20 mouse cellular contexts compared by ENCODE assay signal in genomic region chr1:84872105-84872504, GRCm38 (mm10). TPM values are rescaled to one million over a fixed set of nuclear protein-coding genes. Genes with fewer than 3 reads are reported as not detected.
A peak's percentile ranks its signal among the peaks of the same experiment; 100 is the strongest.
DNase-seq lines count a peak whose midpoint lies in the region; ATAC-seq and TF ChIP-seq lines count a peak whose summit lies in the region.
"Had no signal": no experiment of that assay in that cellular context is flagged by ENCODE, and none has a peak within 500 bp of the region (broad histone marks: within the 10 kb centered on the region; RNA-seq: fewer than 3 reads in every experiment).

No protein-coding gene starts in this region.

- peaks cover 15 to 16% of the 10 kb centered on the region in 2 experiments for H3K4me1 ChIP-seq in ES-E14 (ENCODE audit: control insufficient read depth in 2 of 2, insufficient read depth in 2 of 2, low read length in 2 of 2, poor library complexity in 1 of 2)
- no peaks in the 10 kb centered on the region; the same call in 1 of the 2 replicates for H3K4me1 ChIP-seq in liver, embryonic 16.5 days (ENCODE audit: control insufficient read depth, low read depth, low read length)
- H3K4me1 ChIP-seq: limb, embryonic 13.5 days; stomach, embryonic 15.5 days had no signal

- intact Hi-C loops in left cerebral cortex, adult 2 months (cut with DNase I) = no loop called here

- in situ Hi-C loops in ES-E14 (cut with MboI; ENCODE audit: low sequenced_read_pairs in 2 of 2, unreplicated experiment in 2 of 2) = loop anchor here in 1 of 2 experiments (10.0 kb wide), 1 partner anchor 147 kb away; no protein-coding TSS in a partner anchor

- H3K36me3 ChIP-seq in ES-E14 (ENCODE audit: control insufficient read depth, insufficient read depth, low read length, poor library complexity, severe bottlenecking) = no peaks in the 10 kb centered on the region
- no peaks in the 10 kb centered on the region for H3K36me3 ChIP-seq in liver, embryonic 16.5 days (ENCODE audit: control insufficient read depth, insufficient read depth)
- H3K36me3 ChIP-seq: limb, embryonic 13.5 days; stomach, embryonic 15.5 days had no signal

- H3K4me2 ChIP-seq in liver, embryonic 16.5 days (ENCODE audit: low read depth, low read length) = no peak overlapping the region; the same call in 1 of the 2 replicates
- H3K4me2 ChIP-seq: heart, embryonic 11.5 days; limb, embryonic 13.5 days; stomach, embryonic 15.5 days had no signal

- ATAC-seq in liver, embryonic 16.5 days (ENCODE audit: low read depth) = peak; percentile 70
- ATAC-seq: activated CD4-positive, CD25-positive, alpha-beta regulatory T cell, adult 4 months; forebrain, postnatal 0 days; hindbrain, embryonic 16.5 days had no signal

- no peak for TF ChIP-seq CTCF in left cerebral cortex, adult 2 months (IDR thresholded peaks at IDR 0.05)

- H3K9me3 ChIP-seq in ES-E14 (ENCODE audit: control insufficient read depth, insufficient read depth, low read depth, low read length) = no peaks in the 10 kb centered on the region
- no peaks in the 10 kb centered on the region for H3K9me3 ChIP-seq in liver, embryonic 16.5 days (replicated peaks; ENCODE audit: control insufficient read depth, low read length)
- H3K9me3 ChIP-seq: limb, embryonic 13.5 days; stomach, embryonic 15.5 days had no signal

- DNase-seq in ES-E14 (ENCODE audit: low read depth, low spot score) = peak; percentile 83
- peak; percentile 67 for DNase-seq in kidney, adult 18-20 months
- peak; percentile 69 to 85 for DNase-seq in kidney, postnatal 25 days
- no peak for DNase-seq in left cerebral cortex, adult 2 months (ENCODE audit: extremely low spot score in 1 of 2, low spot score in 2 of 2)
- DNase-seq in layer of hippocampus, postnatal 36 days = no peak
- DNase-seq in cerebellum, adult 8-10 months = no peak
- DNase-seq: adrenal gland, postnatal 36 days; cerebellum, postnatal 14 days; forebrain, postnatal 0 days; gastrocnemius, postnatal 25 days; lung, postnatal 10 days; retina, postnatal 1 day; thymus, postnatal 25 days had no signal

- 61% methylated on average over 3 of the region's 3 CpGs for WGBS in liver, embryonic 16.5 days (ENCODE audit: insufficient replicate concordance)

- no peak overlapping the region; the same call in 1 of the 2 replicates for H3K9ac ChIP-seq in ES-E14 (ENCODE audit: insufficient read depth, low read depth, low read length, poor library complexity, severe bottlenecking)
- no peak overlapping the region for H3K9ac ChIP-seq in liver, embryonic 16.5 days (ENCODE audit: low read depth, low read length)
- H3K9ac ChIP-seq: forebrain, postnatal 0 days; limb, embryonic 13.5 days; stomach, embryonic 15.5 days had no signal

- H3K27me3 ChIP-seq in liver, embryonic 16.5 days (ENCODE audit: control insufficient read depth, insufficient read depth, low read depth, low read length) = no peaks in the 10 kb centered on the region
- H3K27me3 ChIP-seq: limb, embryonic 13.5 days; stomach, embryonic 15.5 days had no signal

- peak overlapping the region; percentile 96 for H3K27ac ChIP-seq in ES-E14 (ENCODE audit: insufficient read depth, low read depth, low read length, poor library complexity, severe bottlenecking)
- H3K27ac ChIP-seq in liver, embryonic 16.5 days (ENCODE audit: low read length) = peak overlapping the region; percentile 64
- H3K27ac ChIP-seq in left cerebral cortex, adult 2 months = no peak overlapping the region
- H3K27ac ChIP-seq: limb, embryonic 13.5 days; stomach, embryonic 15.5 days had no signal

- H3K4me3 ChIP-seq in ES-E14 (ENCODE audit: insufficient read depth in 1 of 2, low read depth in 1 of 2, low read length in 2 of 2, poor library complexity in 1 of 2, severe bottlenecking in 1 of 2) = peak overlapping the region in 1 of 2 experiments; percentile 19; a peak in 1 of 4 replicates
- H3K4me3 ChIP-seq in liver, embryonic 16.5 days (ENCODE audit: low read depth, low read length) = no peak overlapping the region
- H3K4me3 ChIP-seq in left cerebral cortex, adult 2 months = no peak overlapping the region
- H3K4me3 ChIP-seq: limb, embryonic 13.5 days; stomach, embryonic 15.5 days had no signal

TF ChIP-seq in ES-E14, 5 proteins besides CTCF, POLR2A, EP300 and RAD21:
- TF ChIP-seq ZC3H11A (IDR thresholded peaks at IDR 0.05; ENCODE audit: borderline replicate concordance, low read depth, low read length) = no peak
- no peak for TF ChIP-seq MAFK (IDR thresholded peaks at IDR 0.05; ENCODE audit: insufficient read depth, low read depth, low read length)
- no peak for TF ChIP-seq ZNF384 (IDR thresholded peaks at IDR 0.05; ENCODE audit: low read depth, low read length)
- TF ChIP-seq HCFC1 (IDR thresholded peaks at IDR 0.05; ENCODE audit: borderline replicate concordance, insufficient read depth, low read length) = no peak
- no peak for TF ChIP-seq CHD2 (IDR thresholded peaks at IDR 0.05; ENCODE audit: low read depth, low read length)
TF ChIP-seq in ES-E14: peak in this region for 0.

RNA-seq across cellular contexts. Expression of gene Trip12, which starts 31.8 kb away (rescaled TPM):
- 368 and 425 TPM in 2 replicates for total RNA-seq in ES-E14 (2012; rRNA removed)
- 31.6 and 32.0 TPM in 2 replicates for polyA plus RNA-seq in liver, embryonic 16.5 days (2015; fragmentation: Nextera tagmentation; extraction: Ambion mirVana)
- 100 to 1,000 TPM; 196 to 219 TPM for total RNA-seq in left cerebral cortex, adult 2 months (2021)
- total RNA-seq in layer of hippocampus, postnatal 36 days (2021) = 100 to 1,000 TPM; 191 to 208 TPM

RNA-seq across cellular contexts. Expression of gene Fbxo36, which starts 32.5 kb away (rescaled TPM):
- 3.1 and 4.3 TPM in 2 replicates for total RNA-seq in ES-E14 (2012; rRNA removed)
- polyA plus RNA-seq in liver, embryonic 16.5 days (2015; fragmentation: Nextera tagmentation; extraction: Ambion mirVana) = 4.4 and 6.6 TPM in 2 replicates
- 1 to 10 TPM; 2.3 to 2.4 TPM for total RNA-seq in left cerebral cortex, adult 2 months (2021)
- total RNA-seq in layer of hippocampus, postnatal 36 days (2021) = 1 to 10 TPM; 2.0 to 3.1 TPM
- total RNA-seq: neutrophil, adult 5-6 weeks had no signal

Comparison
In these comparisons a context has a peak if more than half of its experiments do, and no peak if none do; other contexts are left out.
1. DNase-seq: peak in ES-E14 (single experiment), kidney, adult 18-20 months (single experiment) and kidney, postnatal 25 days (2 of 2); none in left cerebral cortex, adult 2 months (0 of 2), layer of hippocampus, postnatal 36 days (0 of 2) and cerebellum, adult 8-10 months (single experiment).